Mouse (Mus musculus) kidney, adult 2 months (tissue): ENCODE measurements around the gene Armc9.

ENCODE experiments used
- CTCF ChIP-seq: fragments of 200-500 bp; conservative IDR thresholded peaks from 2 replicates; pipeline ENCODE4 v1.5.1; 2011; ENCODE audit warnings: low read depth, mild to moderate bottlenecking, control low read depth, low read length, moderate library complexity, mixed read lengths; ENCODE audit not compliant: insufficient read depth, insufficient read length
- POLR2A ChIP-seq: fragments of 200-500 bp; IDR thresholded peaks from one replicate; pipeline ENCODE4 v1.6.1; 2011; ENCODE audit warnings: low read depth, low read length, control low read depth

DNA sequence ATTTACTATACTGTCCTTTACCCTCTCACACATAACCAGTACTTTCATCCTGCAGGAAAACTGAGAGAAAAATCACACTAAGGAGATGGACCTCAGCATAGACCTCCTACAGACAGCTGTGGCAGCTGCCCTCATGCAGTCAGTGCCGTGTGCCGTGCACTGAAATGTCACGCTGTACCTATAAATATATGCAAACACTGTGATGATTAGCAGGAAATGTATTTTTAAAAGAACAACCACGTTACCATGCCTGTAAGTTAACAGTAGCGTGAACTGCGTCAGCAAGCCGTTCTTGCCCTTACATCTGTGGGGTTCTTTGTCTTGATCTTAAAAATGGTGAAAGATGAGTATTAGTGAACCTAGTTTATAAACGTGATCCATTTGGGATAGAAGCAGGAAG, 98.8 kb downstream of the Armc9 start:
- TF ChIP-seq CTCF (no peak), POLR2A (no peak)
